Mouse (Mus musculus) heart, postnatal 0 days (tissue): ENCODE results near the gene Rptor. TPM values are rescaled to one million over a fixed set of nuclear protein-coding genes. Genes with fewer than 3 reads are reported as not detected.

Experiments used
- ATAC-seq: fragments of 200-750 bp; cut with Nextera tagmentation; 2 replicates; pipeline ENCODE4 v1.8.0; 2017; ENCODE audit warnings: low read depth, moderate number of reproducible peaks, moderate library complexity; ENCODE audit not compliant: insufficient read depth
- DNase-seq: peaks from one replicate; pipeline ENCODE4 v3.0.0-alpha.2; 2016; ENCODE audit warnings: low spot score
- H3K27ac ChIP-seq: fragments of 300-500 bp; sonication (generic); 2 replicates; pipeline ENCODE4 v1.5.1; 2014; ENCODE audit warnings: low read depth, mild to moderate bottlenecking
- H3K27me3 ChIP-seq: fragments of 300-500 bp; sonication (generic); 2 replicates; pipeline ENCODE4 v1.6.1; 2014; ENCODE audit warnings: low read length, mixed read lengths; ENCODE audit not compliant: control insufficient read depth, insufficient read depth
- H3K36me3 ChIP-seq: fragments of 300-500 bp; sonication (generic); replicated peaks from 2 replicates; pipeline ENCODE4 v1.6.1; 2014; ENCODE audit warnings: low read length, mixed read lengths; ENCODE audit not compliant: control insufficient read depth, insufficient read depth
- H3K4me1 ChIP-seq: fragments of 300-500 bp; sonication (generic); 2 replicates; pipeline ENCODE4 v1.6.1; 2014; ENCODE audit warnings: antibody characterized with exemption; ENCODE audit not compliant: control insufficient read depth, insufficient read depth
- H3K4me2 ChIP-seq: fragments of 300-500 bp; sonication (generic); 2 replicates; pipeline ENCODE4 v1.6.1; 2014; ENCODE audit warnings: low read depth, mild to moderate bottlenecking, low read length, moderate library complexity
- H3K4me3 ChIP-seq: fragments of 300-500 bp; sonication (generic); 2 replicates; pipeline ENCODE4 v1.5.1; 2014; ENCODE audit warnings: low read depth, low read length
- H3K9ac ChIP-seq: fragments of 300-500 bp; sonication (generic); replicated peaks from 2 replicates; pipeline ENCODE4 v1.6.1; 2014; ENCODE audit warnings: low read depth, low read length, mixed read lengths
- H3K9me3 ChIP-seq: fragments of 300-500 bp; sonication (generic); replicated peaks from 2 replicates; pipeline ENCODE4 v1.6.1; 2016; ENCODE audit warnings: low read length; ENCODE audit not compliant: control insufficient read depth
- CTCF ChIP-seq: IDR thresholded peaks from 2 replicates; pipeline ENCODE4 v1.5.1; 2016; ENCODE audit warnings: antibody characterized with exemption, control low read depth, low read depth
- EP300 ChIP-seq: IDR thresholded peaks from 2 replicates; pipeline ENCODE4 v1.6.1; 2016; ENCODE audit warnings: antibody characterized with exemption, low read depth
- WGBS: fragments of 180-500 bp; shearing (Covaris S2); extraction: QIAGEN DNeasy Blood & Tissue Kit; methylation state at CpG from one replicate; pipeline ENCODE4 v1.1.7; 2014; 5-methylcytosine and 5-hydroxymethylcytosine counted together
- polyA plus RNA-seq: library from polyadenylated mRNA; unstranded; fragments of >200 nt; fragmentation: Nextera tagmentation; extraction: Ambion mirVana; gene quantifications from 2 replicates; pipeline ENCODE4 v1.2.1, GENCODE M21; 2015
- total RNA-seq: library from RNA; depleted of rRNA; stranded (reverse); fragments of >200 nt; gene quantifications from 2 replicates; pipeline ENCODE4 v1.2.3, GENCODE M21; 2014; ENCODE audit warnings: low replicate concordance

Rptor gene
- total and polyA plus RNA-seq, 2 experiments from 2014 or later = 4.8 to 39.8 TPM

DNA sequence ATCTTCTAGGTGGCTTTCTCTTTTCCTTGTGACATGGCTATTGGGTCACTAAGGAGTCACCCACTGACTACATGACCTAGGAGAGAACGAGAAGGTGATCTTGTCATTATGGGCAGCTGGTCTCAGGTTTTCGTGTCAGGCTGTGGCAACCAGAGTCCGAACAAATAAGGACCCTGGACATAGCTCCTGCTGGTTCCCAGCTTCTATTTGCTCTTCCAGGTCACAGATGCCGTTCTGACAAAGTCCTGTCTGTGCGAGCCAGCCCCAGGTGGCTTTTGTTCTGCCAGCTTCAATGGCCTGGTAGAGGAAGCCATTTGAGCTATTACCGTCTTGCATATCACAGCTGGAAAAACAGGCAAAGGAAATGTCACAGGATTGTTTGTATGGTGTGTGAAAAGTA, 40.4 kb upstream of the Rptor start:
- H3K4me2 ChIP-seq = no peak overlapping the region
- no peaks in the 10 kb centered on the region for H3K4me1 ChIP-seq
- H3K27ac ChIP-seq = no peak overlapping the region
- H3K9me3 ChIP-seq = no peaks in the 10 kb centered on the region
- no peak overlapping the region for H3K4me3 ChIP-seq
- DNase-seq (no peak), ATAC-seq (no peak)
- no peak overlapping the region for H3K9ac ChIP-seq
- TF ChIP-seq EP300 (no peak), CTCF (no peak)
- no peaks in the 10 kb centered on the region for H3K36me3 ChIP-seq
- 67% methylated on average over 6 of the region's 6 CpGs for WGBS
- H3K27me3 ChIP-seq = 0 out of 2 replicates have a peak, but pooled peaks cover 6% of the 10 kb centered on the region

DNA sequence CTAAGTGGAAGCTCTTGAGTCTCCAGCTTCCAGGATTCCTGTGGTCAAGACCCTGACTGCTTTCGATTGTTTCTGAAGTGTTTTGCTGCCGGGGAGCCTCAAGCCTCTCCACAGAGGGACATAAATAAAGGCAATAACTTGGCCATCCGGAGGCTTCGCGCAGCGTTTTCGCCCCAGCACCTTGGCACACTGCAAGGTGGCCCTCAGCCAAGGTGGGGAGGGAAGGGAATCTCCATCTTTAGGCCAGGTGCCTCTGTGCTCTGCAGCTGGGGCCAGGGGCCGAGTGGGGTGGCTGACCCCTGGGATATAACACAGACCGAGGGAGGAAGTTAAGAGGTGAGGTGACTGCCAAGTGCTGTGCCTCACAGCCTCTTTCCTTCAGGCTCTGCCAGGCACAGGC, 39.5 kb upstream of the Rptor start:
- H3K9ac ChIP-seq = no peak overlapping the region
- H3K4me1 ChIP-seq = no peaks in the 10 kb centered on the region
- no peak overlapping the region for H3K27ac ChIP-seq
- DNase-seq (no peak), ATAC-seq (no peak)
- H3K9me3 ChIP-seq = no peaks in the 10 kb centered on the region
- TF ChIP-seq CTCF (no peak), EP300 (no peak)
- WGBS = 37% methylated on average over 9 of the region's 9 CpGs
- no peaks in the 10 kb centered on the region for H3K27me3 ChIP-seq
- no peaks in the 10 kb centered on the region for H3K36me3 ChIP-seq
- no peak overlapping the region for H3K4me3 ChIP-seq
- no peak overlapping the region for H3K4me2 ChIP-seq

DNA sequence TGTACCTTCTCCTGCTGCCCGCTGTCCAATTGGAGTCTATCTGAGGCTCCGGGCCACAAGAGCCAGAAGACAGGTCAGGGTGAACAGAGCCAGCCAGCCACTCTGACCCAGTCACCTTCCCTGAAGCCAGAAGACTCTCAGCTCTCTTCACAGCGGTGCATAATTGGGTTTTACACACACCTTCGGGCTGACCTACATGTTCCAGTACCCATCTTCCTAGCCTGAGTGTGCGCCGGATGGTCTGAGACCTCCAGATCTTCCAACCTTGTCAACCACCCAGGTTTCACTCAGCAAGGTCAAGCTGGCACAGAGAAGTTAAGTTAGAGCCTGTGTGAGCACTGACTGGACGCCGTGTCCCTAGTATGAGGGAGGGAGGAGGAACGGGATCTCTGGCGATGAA, 38.3 kb upstream of the Rptor start:
- no peaks in the 10 kb centered on the region for H3K36me3 ChIP-seq

DNA sequence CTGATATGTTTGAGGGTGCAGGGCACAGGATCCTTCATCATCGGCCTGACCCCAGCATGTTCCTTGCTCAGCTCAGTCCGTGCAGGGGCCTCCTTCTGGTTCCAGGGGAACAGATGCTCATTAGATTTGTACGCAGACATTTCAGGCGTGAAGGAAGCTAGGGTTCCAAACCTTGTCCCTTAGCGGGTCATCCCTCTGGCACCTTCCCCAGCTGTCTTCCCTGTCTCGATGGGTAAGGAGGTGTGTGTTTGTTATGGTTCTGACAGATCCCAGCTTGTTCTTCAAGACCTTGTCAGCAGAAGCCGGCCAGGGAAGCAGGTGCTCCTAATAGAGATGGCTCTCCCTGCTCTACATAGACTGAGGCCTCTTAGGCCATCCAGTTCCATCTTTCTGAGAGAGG, 37.7 kb upstream of the Rptor start:
- Histone ChIP-seq H3K4me2 (no peak overlapping the region), H3K27me3 (no peaks in the 10 kb centered on the region), H3K4me1 (no peaks in the 10 kb centered on the region), H3K36me3 (no peaks in the 10 kb centered on the region), H3K9ac (no peak overlapping the region), H3K27ac (no peak overlapping the region), H3K4me3 (no peak overlapping the region), H3K9me3 (no peaks in the 10 kb centered on the region)
- ATAC-seq (no peak), DNase-seq (no peak)
- TF ChIP-seq CTCF (no peak), EP300 (no peak)
- WGBS = 76% methylated on average over 7 of the region's 7 CpGs

More for the DNA sequence above, 38.3 kb upstream of the Rptor start:
- ATAC-seq (no peak), DNase-seq (no peak)
- Histone ChIP-seq H3K27ac (no peak overlapping the region), H3K27me3 (no peaks in the 10 kb centered on the region), H3K4me2 (no peak overlapping the region), H3K4me3 (no peak overlapping the region), H3K4me1 (no peaks in the 10 kb centered on the region), H3K9ac (no peak overlapping the region), H3K9me3 (no peaks in the 10 kb centered on the region)
- no peak for TF ChIP-seq EP300
- TF ChIP-seq CTCF = no peak
- 84% methylated on average over 10 of the region's 10 CpGs for WGBS

DNA sequence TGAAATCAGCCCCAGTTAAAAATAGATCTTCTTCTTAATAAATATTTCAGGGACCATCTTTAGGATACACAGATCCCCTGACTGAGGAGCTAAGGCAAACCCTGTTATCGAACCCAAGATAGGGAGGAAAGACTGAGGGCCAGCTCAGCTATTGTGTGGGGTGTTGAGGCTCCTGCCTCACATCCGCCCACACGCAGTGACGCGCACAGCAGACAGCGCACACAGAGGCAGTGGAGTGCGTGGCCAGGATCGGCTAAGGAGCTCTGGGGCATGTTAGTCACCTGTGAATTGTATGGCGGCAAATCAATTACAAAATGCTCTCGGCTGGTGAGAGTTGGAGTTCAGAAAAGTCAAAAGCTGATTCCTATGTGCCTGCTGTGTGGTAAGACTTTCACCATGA, 37.0 kb upstream of the Rptor start:
- Histone ChIP-seq H3K9ac (no peak overlapping the region), H3K4me3 (no peak overlapping the region), H3K36me3 (no peaks in the 10 kb centered on the region), H3K4me1 (no peaks in the 10 kb centered on the region), H3K9me3 (no peaks in the 10 kb centered on the region), H3K27ac (no peak overlapping the region), H3K4me2 (0 out of 2 replicates have a peak overlapping the region, but pooled peaks have one; percentile 14), H3K27me3 (no peaks in the 10 kb centered on the region)
- 24% methylated on average over 10 of the region's 10 CpGs for WGBS
- DNase-seq (no peak), ATAC-seq (no peak)
- TF ChIP-seq EP300 = no peak
- no peak for TF ChIP-seq CTCF

DNA sequence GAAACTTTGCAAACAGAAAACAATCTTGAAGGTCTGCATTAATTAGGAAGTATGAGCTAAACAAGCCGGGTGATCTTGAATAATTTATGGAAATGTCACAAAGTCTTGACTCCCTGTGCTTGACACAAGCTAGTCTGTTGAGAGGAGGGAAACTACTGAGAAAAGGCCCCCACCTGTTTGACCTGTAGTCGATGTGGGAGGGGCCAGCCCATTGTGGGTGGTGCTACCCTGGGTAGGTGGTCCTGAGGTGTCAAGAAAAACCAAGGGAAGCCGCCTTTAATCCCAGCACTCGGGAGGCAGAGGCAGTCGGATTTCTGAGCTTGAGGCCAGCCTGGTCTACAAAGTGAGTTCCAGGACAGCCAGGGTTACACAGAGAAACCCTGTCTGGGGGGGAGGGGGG, 36.5 kb upstream of the Rptor start:
- H3K27ac ChIP-seq = no peak overlapping the region
- ATAC-seq (no peak), DNase-seq (no peak)
- WGBS = 51% methylated on average over 5 of the region's 5 CpGs
- H3K9me3 ChIP-seq = no peaks in the 10 kb centered on the region
- H3K4me2 ChIP-seq = no peak overlapping the region
- H3K9ac ChIP-seq = no peak overlapping the region
- TF ChIP-seq CTCF = no peak
- no peak for TF ChIP-seq EP300
- H3K4me1 ChIP-seq = no peaks in the 10 kb centered on the region
- H3K36me3 ChIP-seq = no peaks in the 10 kb centered on the region
- no peak overlapping the region for H3K4me3 ChIP-seq
- H3K27me3 ChIP-seq = no peaks in the 10 kb centered on the region
